Mouse (Mus musculus): ENCODE measurements around the gene Gstt3. TPM values are rescaled to one million over a fixed set of nuclear protein-coding genes. Genes with fewer than 3 reads are reported as not detected.

Gstt3 gene
- total RNA-seq (2018; cell fraction: chromatin; rRNA removed), result 1 to 10 TPM in 17 of 26 experiments, under 1 TPM in 1, not detected in 8; 0.44 to 6.1 (median 2.5) TPM
- 1 to 10 TPM; 2.5 to 6.9 (median 3.8) TPM for total RNA-seq (2018; cell fraction: cytosol; rRNA removed)
- 1 to 10 TPM in 25 of 26 experiments, under 1 TPM in 1; 0.81 to 5.7 (median 3.0) TPM for total RNA-seq (2018; cell fraction: nucleus; rRNA removed)
- 2.9 to 4.2 TPM (median 4.1 TPM) in 3 replicates for polyA plus RNA-seq (2018)

- WGBS (ENCODE audit: missing documents), result 2% methylated on average over 28 of the region's 28 CpGs
- Histone ChIP-seq H3K4me3 (ENCODE audit: inconsistent target) (peak within 1 kb of the TSS; percentile 49), H3K79me2 (ENCODE audit: inconsistent target) (no peaks in the 10 kb centered on the region), H3K36me3 (ENCODE audit: inconsistent target) (no peaks in the 10 kb centered on the region), H3K27ac (peak within 1 kb of the TSS; percentile 32)
Observed at GRCm38 (mm10) chr10:75780769-75781578, at the start of gene Gstt3, which contains the start of gene Gm20441. TSS of gene Gstt3 (minus strand) at chr10:75781414. TSS of gene Gm20441 (minus strand) at chr10:75780954.

- H3K36me3 ChIP-seq (ENCODE audit: inconsistent target), result no peaks in the 10 kb centered on the region
- WGBS (ENCODE audit: missing documents), result 83% methylated on average over 2 of the region's 2 CpGs
- H3K4me3 ChIP-seq (ENCODE audit: inconsistent target), result no peak overlapping the region
- H3K79me2 ChIP-seq (ENCODE audit: inconsistent target), result no peaks in the 10 kb centered on the region
- no peak overlapping the region for H3K27ac ChIP-seq
Observed at GRCm38 (mm10) chr10:75830275-75830670, 49.1 kb upstream of the Gstt3 start.

GRCm38 (mm10) chr10:75829529-75830274 lies 48.5 kb upstream of the Gstt3 start:
- WGBS (ENCODE audit: missing documents), result 77% methylated on average over 2 of the region's 2 CpGs
- no peak overlapping the region for H3K4me3 ChIP-seq (ENCODE audit: inconsistent target)
- no peak overlapping the region for H3K27ac ChIP-seq
- no peaks in the 10 kb centered on the region for H3K79me2 ChIP-seq (ENCODE audit: inconsistent target)
- H3K36me3 ChIP-seq (ENCODE audit: inconsistent target), result no peaks in the 10 kb centered on the region

GRCm38 (mm10) chr10:75828500-75828931 lies 47.3 kb upstream of the Gstt3 start:
- H3K4me3 ChIP-seq (ENCODE audit: inconsistent target), result no peak overlapping the region
- H3K36me3 ChIP-seq (ENCODE audit: inconsistent target), result no peaks in the 10 kb centered on the region

GRCm38 (mm10) chr10:75827668-75828360 lies 46.6 kb upstream of the Gstt3 start:
- Histone ChIP-seq H3K36me3 (ENCODE audit: inconsistent target) (no peaks in the 10 kb centered on the region), H3K27ac (no peak overlapping the region), H3K79me2 (ENCODE audit: inconsistent target) (no peaks in the 10 kb centered on the region), H3K4me3 (ENCODE audit: inconsistent target) (no peak overlapping the region)
- 94% methylated on average over 4 of the region's 4 CpGs for WGBS (ENCODE audit: missing documents)

More at GRCm38 (mm10) chr10:75828500-75828931, 47.3 kb upstream of the Gstt3 start:
- no peak overlapping the region for H3K27ac ChIP-seq
- H3K79me2 ChIP-seq (ENCODE audit: inconsistent target), result no peaks in the 10 kb centered on the region

GRCm38 (mm10) chr10:75824530-75824929 lies 43.3 kb upstream of the Gstt3 start:
- Histone ChIP-seq H3K4me3 (ENCODE audit: inconsistent target) (no peak overlapping the region), H3K79me2 (ENCODE audit: inconsistent target) (no peaks in the 10 kb centered on the region), H3K36me3 (ENCODE audit: inconsistent target) (no peaks in the 10 kb centered on the region), H3K27ac (no peak overlapping the region)
- 65% methylated on average over 4 of the region's 4 CpGs for whole genome bisulfite sequencing (ENCODE audit: missing documents)

- H3K36me3 ChIP-seq (ENCODE audit: inconsistent target), result no peaks in the 10 kb centered on the region
- no peak overlapping the region for H3K4me3 ChIP-seq (ENCODE audit: inconsistent target)
- H3K27ac ChIP-seq, result no peak overlapping the region
- 70% methylated on average over 1 of the region's 1 CpGs for WGBS (ENCODE audit: missing documents)
- H3K79me2 ChIP-seq (ENCODE audit: inconsistent target), result no peaks in the 10 kb centered on the region
Observed at GRCm38 (mm10) chr10:75823782-75824181, 42.6 kb upstream of the Gstt3 start.

- WGBS (ENCODE audit: missing documents), result 87% methylated on average over 2 of the region's 2 CpGs
- Histone ChIP-seq H3K36me3 (ENCODE audit: inconsistent target) (no peaks in the 10 kb centered on the region), H3K27ac (no peak within 1 kb of the TSS), H3K79me2 (ENCODE audit: inconsistent target) (no peaks in the 10 kb centered on the region), H3K4me3 (ENCODE audit: inconsistent target) (no peak within 1 kb of the TSS)
Observed at GRCm38 (mm10) chr10:75822443-75822842, 41.2 kb upstream of the Gstt3 start, which contains the start of gene Gstt4. TSS of gene Gstt4 (minus strand) at chr10:75822543.

GRCm38 (mm10) chr10:75819882-75820281 lies 38.7 kb upstream of the Gstt3 start:
- H3K27ac ChIP-seq, result no peak overlapping the region
- H3K79me2 ChIP-seq (ENCODE audit: inconsistent target), result no peaks in the 10 kb centered on the region
- WGBS (ENCODE audit: missing documents), result 85% methylated on average over 5 of the region's 5 CpGs
- no peak overlapping the region for H3K4me3 ChIP-seq (ENCODE audit: inconsistent target)
- H3K36me3 ChIP-seq (ENCODE audit: inconsistent target), result no peaks in the 10 kb centered on the region

- no peaks in the 10 kb centered on the region for H3K79me2 ChIP-seq (ENCODE audit: inconsistent target)
- WGBS (ENCODE audit: missing documents), result 74% methylated on average over 10 of the region's 10 CpGs
- H3K27ac ChIP-seq, result no peak overlapping the region
- no peaks in the 10 kb centered on the region for H3K36me3 ChIP-seq (ENCODE audit: inconsistent target)
- H3K4me3 ChIP-seq (ENCODE audit: inconsistent target), result no peak overlapping the region
Observed at GRCm38 (mm10) chr10:75818641-75819040, 37.4 kb upstream of the Gstt3 start.

- Histone ChIP-seq H3K36me3 (ENCODE audit: inconsistent target) (no peaks in the 10 kb centered on the region), H3K27ac (no peak overlapping the region), H3K79me2 (ENCODE audit: inconsistent target) (no peaks in the 10 kb centered on the region), H3K4me3 (ENCODE audit: inconsistent target) (no peak overlapping the region)
- WGBS (ENCODE audit: missing documents), result 74% methylated on average over 2 of the region's 2 CpGs
Observed at GRCm38 (mm10) chr10:75804217-75804616, 23.0 kb upstream of the Gstt3 start.

GRCm38 (mm10) chr10:75798176-75798696 lies 17.0 kb upstream of the Gstt3 start, which contains the start of gene Gstt1:
TSS of gene Gstt1 (minus strand) at chr10:75798584.
- 4% methylated on average over 18 of the region's 18 CpGs for WGBS (ENCODE audit: missing documents)
- Histone ChIP-seq H3K27ac (no peak within 1 kb of the TSS), H3K4me3 (ENCODE audit: inconsistent target) (peak within 1 kb of the TSS; percentile 43), H3K79me2 (ENCODE audit: inconsistent target) (no peaks in the 10 kb centered on the region), H3K36me3 (ENCODE audit: inconsistent target) (no peaks in the 10 kb centered on the region)

GRCm38 (mm10) chr10:75797619-75798175 lies 16.5 kb upstream of the Gstt3 start:
- Histone ChIP-seq H3K4me3 (ENCODE audit: inconsistent target) (peak overlapping the region; percentile 43), H3K27ac (no peak overlapping the region), H3K79me2 (ENCODE audit: inconsistent target) (no peaks in the 10 kb centered on the region), H3K36me3 (ENCODE audit: inconsistent target) (no peaks in the 10 kb centered on the region)
- 1% methylated on average over 11 of the region's 12 CpGs for WGBS (ENCODE audit: missing documents)

All from macrophage (primary cell).